Mouse (Mus musculus): ENCODE data around the gene Zfp143. TPM values are rescaled to one million over a fixed set of nuclear protein-coding genes. Genes with fewer than 3 reads are reported as not detected.
A peak's percentile ranks its signal among the peaks of the same experiment; 100 is the strongest.

The Zfp143 gene
- total and polyA plus RNA-seq, 3 experiments, result 13.9 to 15.7 TPM; not detected in 1

DNA sequence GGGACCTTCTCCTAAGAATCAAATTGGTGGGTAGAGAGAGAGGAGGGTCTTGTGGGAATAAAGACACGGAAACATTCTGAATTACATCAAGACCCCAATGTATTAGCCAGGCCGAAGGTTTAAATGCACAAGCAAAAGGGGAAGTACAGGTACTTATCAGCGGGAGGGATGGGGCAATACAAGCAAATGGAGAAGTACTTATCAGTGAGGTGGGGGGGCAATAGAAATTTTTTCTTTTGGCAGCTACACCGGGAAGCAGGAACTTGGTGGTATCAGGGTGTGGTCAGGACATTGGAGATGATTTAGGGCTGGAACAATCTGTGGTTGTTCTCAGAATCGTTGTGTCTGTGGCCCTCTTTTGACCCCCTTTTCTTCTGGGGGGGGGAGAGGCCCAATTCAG, 46.7 kb upstream of the Zfp143 start (continued):
- TF ChIP-seq MAFK (IDR thresholded peaks at IDR 0.05; ENCODE audit: borderline replicate concordance, low read depth, low read length), result no peak
- TF ChIP-seq MAZ (IDR thresholded peaks at IDR 0.05; ENCODE audit: low read depth, low read length), result peak; percentile 86
- TF ChIP-seq RAD21 (IDR thresholded peaks at IDR 0.05; ENCODE audit: low read depth, low read length), result no peak
- no peak for TF ChIP-seq POLR2AphosphoS5 (IDR thresholded peaks at IDR 0.05; ENCODE audit: borderline replicate concordance, low read depth, low read length)
- TF ChIP-seq CHD1 (IDR thresholded peaks at IDR 0.05; ENCODE audit: low read depth, low read length), result no peak
- TF ChIP-seq NRF1 (IDR thresholded peaks at IDR 0.05; ENCODE audit: insufficient read depth, low read depth, low read length, poor library complexity, severe bottlenecking), result no peak
- TF ChIP-seq POLR2A (IDR thresholded peaks at IDR 0.05; ENCODE audit: control insufficient read depth in 1 of 2, insufficient read depth in 1 of 2, low read depth in 1 of 2, low read length in 2 of 2, poor library complexity in 1 of 2), result no peak
- no peak for TF ChIP-seq TAL1 (IDR thresholded peaks at IDR 0.05; ENCODE audit: low read length)
- peak; percentile 35; the same call in 1 of the 2 replicates for TF ChIP-seq ELF1 (IDR thresholded peaks at IDR 0.05; ENCODE audit: low read depth, low read length)
- TF ChIP-seq CHD2 (IDR thresholded peaks at IDR 0.05; ENCODE audit: low read length), result no peak
- peak; percentile 33; the same call in 1 of the 2 replicates for TF ChIP-seq TCF12 (IDR thresholded peaks at IDR 0.05; ENCODE audit: low read depth, low read length)
- TF ChIP-seq MYB (IDR thresholded peaks at IDR 0.05; ENCODE audit: low read depth, low read length), result no peak
- no peak for TF ChIP-seq MAX (IDR thresholded peaks at IDR 0.05; ENCODE audit: low read length)
- TF ChIP-seq ZMIZ1 (IDR thresholded peaks at IDR 0.05; ENCODE audit: low read depth, low read length), result no peak
- no peak for TF ChIP-seq GABPA (IDR thresholded peaks at IDR 0.05; ENCODE audit: low read depth, low read length)
- no peak for TF ChIP-seq ZKSCAN1 (IDR thresholded peaks at IDR 0.05; ENCODE audit: low read depth, low read length)
- TF ChIP-seq RCOR1 (IDR thresholded peaks at IDR 0.05; ENCODE audit: low read depth, low read length), result peak; percentile 81
- no peak for TF ChIP-seq USF2 (IDR thresholded peaks at IDR 0.05; ENCODE audit: borderline replicate concordance in 1 of 2, insufficient read depth in 1 of 2, low read depth in 1 of 2, low read length in 2 of 2)
- no peak for TF ChIP-seq CTCF (IDR thresholded peaks at IDR 0.05 in 2 of 3, conservative IDR thresholded peaks at IDR 0.05 in 1 of 3; ENCODE audit: control insufficient read depth in 1 of 3, insufficient read depth in 1 of 3, low read depth in 2 of 3, low read length in 3 of 3, poor library complexity in 1 of 3, severe bottlenecking in 1 of 3)
- TF ChIP-seq ETS1 (IDR thresholded peaks at IDR 0.05; ENCODE audit: low read depth, low read length), result peak; percentile 64
- TF ChIP-seq SMC3 (IDR thresholded peaks at IDR 0.05; ENCODE audit: low read depth, low read length), result no peak

DNA sequence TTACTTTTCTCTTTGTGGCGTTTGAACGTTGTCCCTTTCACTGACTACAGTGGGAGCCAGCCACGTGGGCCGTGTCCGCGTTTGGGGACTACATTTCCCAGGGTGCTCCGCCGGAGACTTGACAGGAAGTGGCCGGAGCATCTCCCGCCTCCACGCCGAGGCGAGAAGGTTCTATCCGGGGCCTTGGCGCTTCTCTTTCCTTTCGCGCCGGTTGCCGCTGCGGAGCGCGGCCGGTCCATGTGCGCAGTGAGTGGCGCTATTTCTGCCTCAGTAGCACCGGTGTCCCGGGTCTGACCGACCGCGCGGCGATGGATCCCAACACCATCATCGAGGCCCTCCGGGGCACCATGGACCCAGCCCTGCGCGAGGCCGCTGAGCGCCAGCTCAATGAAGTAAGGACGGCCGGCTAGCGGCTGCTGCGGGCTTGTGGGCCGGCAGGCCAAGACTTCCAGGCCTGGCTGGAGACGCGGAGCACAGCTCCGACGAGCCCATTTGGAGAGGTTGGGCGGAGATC, 42.8 kb upstream of the Zfp143 start, which contains the start of gene Ipo7:
Gene Ipo7 (plus strand): TSS at position 158 of the 514 bp plus-strand sequence.
- peak within 1 kb of the TSS; percentile 85 for H3K27ac ChIP-seq (ENCODE audit: control insufficient read depth, low read depth, low read length)
- H3K9ac ChIP-seq (ENCODE audit: control insufficient read depth, low read depth, low read length, poor library complexity, severe bottlenecking), result peak within 1 kb of the TSS; percentile 100
- peak; percentile 95 for DNase-seq (ENCODE audit: low read depth, low spot score)
- peak; percentile 90 for TF ChIP-seq KAT2A (conservative IDR thresholded peaks at IDR 0.05; ENCODE audit: low read depth, low read length)
- peak; percentile 86; the same call in 1 of the 2 replicates for TF ChIP-seq E2F4 (IDR thresholded peaks at IDR 0.05; ENCODE audit: borderline replicate concordance, low read depth, low read length)
- no peak for TF ChIP-seq MAFK (IDR thresholded peaks at IDR 0.05; ENCODE audit: borderline replicate concordance, low read depth, low read length)
- no peak for TF ChIP-seq CHD1 (IDR thresholded peaks at IDR 0.05; ENCODE audit: low read depth, low read length)
- peak; percentile 62 for TF ChIP-seq TCF12 (IDR thresholded peaks at IDR 0.05; ENCODE audit: low read depth, low read length)
- TF ChIP-seq GABPA (IDR thresholded peaks at IDR 0.05; ENCODE audit: low read depth, low read length), result no peak
- no peak for TF ChIP-seq EP300 (IDR thresholded peaks at IDR 0.05; ENCODE audit: low read depth in 1 of 2, low read length in 2 of 2)
- peak in 1 of 2 experiments; percentile 19; a peak in 1 of 4 replicates for TF ChIP-seq USF2 (IDR thresholded peaks at IDR 0.05; ENCODE audit: borderline replicate concordance in 1 of 2, insufficient read depth in 1 of 2, low read depth in 1 of 2, low read length in 2 of 2)
- peak; percentile 97 for TF ChIP-seq NELFE (IDR thresholded peaks at IDR 0.05; ENCODE audit: low read depth, low read length)
- TF ChIP-seq MYB (IDR thresholded peaks at IDR 0.05; ENCODE audit: low read depth, low read length), result no peak
- TF ChIP-seq GATA1 (IDR thresholded peaks at IDR 0.05; ENCODE audit: low read depth, low read length), result no peak
- peak; percentile 98 for TF ChIP-seq MAX (IDR thresholded peaks at IDR 0.05; ENCODE audit: low read length)
- no peak for TF ChIP-seq ZKSCAN1 (IDR thresholded peaks at IDR 0.05; ENCODE audit: low read depth, low read length)
- TF ChIP-seq JUND (IDR thresholded peaks at IDR 0.05; ENCODE audit: low read depth, low read length), result no peak
- TF ChIP-seq USF1 (IDR thresholded peaks at IDR 0.05; ENCODE audit: low read depth, low read length), result peak; percentile 92
- no peak for TF ChIP-seq ZC3H11A (IDR thresholded peaks at IDR 0.05; ENCODE audit: low read depth, low read length)
- peak; percentile 98 for TF ChIP-seq HCFC1 (IDR thresholded peaks at IDR 0.05; ENCODE audit: low read depth, low read length)
- peak; percentile 95 for TF ChIP-seq SIN3A (IDR thresholded peaks at IDR 0.05; ENCODE audit: low read length)
- TF ChIP-seq POLR2AphosphoS2 (IDR thresholded peaks at IDR 0.05; ENCODE audit: low read length), result peak; percentile 87
- TF ChIP-seq ZMIZ1 (IDR thresholded peaks at IDR 0.05; ENCODE audit: low read depth, low read length), result peak; percentile 70; the same call in 1 of the 2 replicates
- TF ChIP-seq MAZ (IDR thresholded peaks at IDR 0.05; ENCODE audit: low read depth, low read length), result no peak
- TF ChIP-seq MYC (IDR thresholded peaks at IDR 0.05; ENCODE audit: low read depth, low read length), result peak; percentile 100

More for the DNA sequence above, 42.8 kb upstream of the Zfp143 start, which contains the start of gene Ipo7:
- peaks cover 24 to 30% of the 10 kb centered on the region in 2 experiments for H3K36me3 ChIP-seq (ENCODE audit: control insufficient read depth in 1 of 2, insufficient read depth in 2 of 2, low read length in 2 of 2)
- H3K4me1 ChIP-seq (ENCODE audit: control insufficient read depth in 1 of 2, insufficient read depth in 2 of 2, low read length in 2 of 2), result peaks cover 8 to 9% of the 10 kb centered on the region in 2 experiments; a peak in 3 of 4 replicates
- peak within 1 kb of the TSS; percentile 61 to 96 for H3K4me3 ChIP-seq (ENCODE audit: control insufficient read depth in 1 of 2, insufficient read depth in 1 of 2, low read depth in 2 of 2, low read length in 2 of 2)
- H3K79me2 ChIP-seq (ENCODE audit: control insufficient read depth, insufficient read depth, low read length, poor library complexity), result peaks cover 44% of the 10 kb centered on the region
- H3K9me3 ChIP-seq (replicated peaks; ENCODE audit: insufficient read depth, low read length), result no peaks in the 10 kb centered on the region
- no peaks in the 10 kb centered on the region for H3K27me3 ChIP-seq (ENCODE audit: control insufficient read depth in 1 of 2, insufficient read depth in 2 of 2, low read length in 2 of 2)
